Mouse (Mus musculus) left cerebral cortex, adult 11 months (tissue): ENCODE data around the gene Ifnk.

Experiments used
- DNase-seq: peaks from one replicate; pipeline ENCODE4 v3.0.0; 2022; ENCODE audit warnings: low spot score

The Ifnk gene

DNA sequence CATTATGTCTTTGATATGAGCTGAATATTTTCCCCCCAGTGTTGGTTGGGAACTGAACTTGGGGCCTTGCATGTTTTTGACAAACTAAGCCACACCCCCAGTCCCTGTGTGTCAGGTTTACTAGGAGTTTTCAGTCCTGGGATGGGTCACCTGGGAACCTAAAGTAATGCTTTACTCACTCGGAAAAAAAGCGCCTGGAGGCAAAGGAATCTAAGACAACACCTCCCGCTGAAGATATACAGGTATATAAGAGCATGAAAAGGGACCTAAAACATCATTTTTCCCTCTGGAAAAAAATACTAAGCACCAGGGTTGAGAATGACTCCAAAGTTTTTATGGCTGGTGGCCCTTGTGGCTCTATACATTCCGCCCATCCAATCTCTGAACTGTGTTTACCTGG is at the start of gene Ifnk:
Gene Ifnk, plus strand, starts transcription at position 301 of the 400 bp plus-strand sequence.
- DNase-seq, result no peak

- no peak for DNase-seq
These were observed 46.6 kb upstream of the Ifnk start for GRCm38 (mm10) chr4:35105115-35105773.

GRCm38 (mm10) chr4:35112452-35112851 is 39.4 kb upstream of the Ifnk start:
- no peak for DNase-seq

DNA sequence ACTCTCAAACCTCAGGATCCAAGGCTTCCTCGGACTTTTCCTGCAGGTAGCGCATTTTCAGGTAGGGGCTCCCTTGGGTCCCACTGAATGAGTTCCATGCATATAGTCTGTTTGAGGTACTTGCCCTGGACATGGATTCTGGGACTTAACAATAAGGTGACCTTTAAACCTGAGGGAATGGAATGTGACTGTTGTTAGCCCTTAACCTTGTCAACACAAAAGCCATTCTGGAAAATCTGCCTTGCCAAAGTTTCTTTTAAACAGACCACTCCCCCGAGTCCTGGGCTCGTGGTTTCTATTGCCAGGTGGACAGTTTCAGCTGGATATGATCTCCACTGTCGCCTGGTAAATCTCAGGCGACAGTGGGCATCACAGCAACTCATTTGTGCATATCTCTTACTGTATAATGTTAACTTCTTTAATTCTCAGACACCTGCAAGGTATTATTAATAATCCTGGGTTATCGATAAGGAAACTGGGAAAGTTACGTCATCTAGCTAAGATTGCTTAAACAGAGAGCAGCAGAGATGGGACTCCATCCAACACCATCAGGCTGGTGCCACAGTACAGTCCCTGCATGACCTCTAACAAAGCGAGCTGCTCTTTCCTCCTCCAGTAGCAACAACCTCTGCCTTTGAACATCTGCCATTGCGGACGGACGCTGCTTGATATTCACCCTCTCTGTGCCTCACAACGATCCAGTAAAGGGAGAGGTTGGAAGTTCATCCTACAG is 38.2 kb upstream of the Ifnk start:
- DNase-seq, result no peak

GRCm38 (mm10) chr4:35114950-35115349 is 36.9 kb upstream of the Ifnk start:
- no peak for DNase-seq

DNA sequence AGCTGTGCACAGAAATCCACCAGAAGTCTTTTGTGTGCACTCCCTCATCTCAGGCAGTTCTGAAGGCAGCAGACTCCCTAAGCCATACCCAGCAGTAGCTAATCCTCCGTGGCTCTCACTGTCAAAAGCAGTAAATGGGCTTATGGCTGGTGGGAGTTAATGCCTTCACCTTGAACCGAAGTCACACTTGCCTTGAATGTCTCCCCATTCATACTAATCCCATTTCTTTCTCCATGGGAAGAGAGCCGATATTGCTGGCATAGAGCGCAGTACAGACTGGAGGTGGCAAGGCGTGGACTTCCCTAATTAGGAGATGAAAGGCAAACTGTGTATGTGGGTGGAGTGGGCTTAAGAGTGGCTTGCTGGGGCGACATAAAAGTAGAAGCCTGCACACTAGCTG is 35.9 kb upstream of the Ifnk start:
- DNase-seq, result no peak

DNA sequence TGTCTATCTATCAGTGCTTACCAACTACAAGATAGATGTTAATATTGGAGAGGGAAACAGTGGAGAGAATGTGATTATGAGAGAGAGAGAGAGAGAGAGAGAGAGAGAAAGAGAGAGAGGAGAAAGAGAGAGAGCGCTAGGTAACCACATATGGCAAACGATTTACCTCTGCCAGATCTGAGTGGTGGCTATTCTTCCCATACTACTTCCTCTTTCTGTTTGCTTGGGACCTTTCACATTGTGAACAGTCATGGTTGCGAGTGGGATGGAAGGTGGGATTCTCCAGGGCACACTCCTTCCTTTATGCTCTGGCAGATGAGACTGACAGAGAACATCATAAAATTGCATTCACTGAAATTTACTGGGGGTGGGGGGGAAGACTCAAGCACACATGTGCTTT is 34.7 kb upstream of the Ifnk start:
- no peak for DNase-seq

DNA sequence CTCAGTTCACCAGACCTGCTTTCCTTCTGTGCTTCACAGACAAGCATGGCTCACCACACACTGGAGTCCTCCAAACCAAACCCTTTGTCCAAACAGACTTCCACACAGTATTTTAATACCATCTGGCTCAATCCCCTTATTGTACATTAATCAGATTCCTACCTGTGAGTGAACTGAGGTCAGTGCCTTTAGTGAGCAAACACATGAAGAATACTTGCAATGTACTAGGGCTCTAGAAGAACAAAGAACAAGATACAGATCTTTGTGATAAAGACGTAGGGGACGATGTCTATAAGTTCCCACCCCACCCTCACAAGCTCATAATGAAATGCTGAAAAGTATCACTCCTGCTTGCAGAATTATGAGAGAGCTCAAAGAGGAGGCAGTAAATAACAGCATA is 33.0 kb upstream of the Ifnk start:
- no peak for DNase-seq

DNA sequence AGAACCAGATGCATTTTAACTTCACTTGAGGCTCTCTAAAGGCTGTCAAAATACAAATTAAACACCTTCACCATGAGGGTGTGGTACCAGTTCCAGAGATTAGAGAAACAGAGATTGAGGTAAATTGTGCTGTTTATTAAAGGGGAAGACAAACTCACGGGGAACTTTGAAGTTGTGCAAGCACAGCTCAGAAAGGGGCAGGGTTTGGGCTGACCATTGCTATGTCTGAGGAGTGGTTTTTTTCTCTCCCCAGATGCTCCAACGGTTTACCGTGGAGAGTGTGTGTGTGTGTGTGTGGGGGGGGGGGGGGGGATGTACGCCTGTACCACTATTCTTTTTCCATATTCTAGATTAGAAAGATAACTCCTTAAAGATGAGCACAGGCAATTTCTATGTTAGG is 31.7 kb upstream of the Ifnk start:
- no peak for DNase-seq

DNA sequence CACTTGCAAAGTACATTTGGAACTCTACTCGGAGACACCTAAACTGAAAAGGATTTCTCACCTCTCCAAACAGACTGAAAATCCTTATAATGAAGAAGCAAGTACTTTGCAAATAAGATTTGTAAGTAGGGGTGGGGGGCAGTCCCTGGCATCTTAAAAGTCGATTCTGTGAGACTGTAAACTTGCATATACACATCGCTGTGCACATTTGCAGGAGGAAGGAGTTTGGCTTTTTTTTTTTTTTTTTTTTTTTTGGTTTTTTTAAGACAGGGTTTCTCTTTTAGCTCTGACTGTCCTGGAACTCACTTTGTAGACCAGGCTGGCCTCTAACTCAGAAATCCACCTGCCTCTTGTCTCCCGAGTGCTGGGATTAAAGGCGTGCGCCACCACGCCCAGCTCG is 31.3 kb upstream of the Ifnk start:
- DNase-seq, result no peak

DNA sequence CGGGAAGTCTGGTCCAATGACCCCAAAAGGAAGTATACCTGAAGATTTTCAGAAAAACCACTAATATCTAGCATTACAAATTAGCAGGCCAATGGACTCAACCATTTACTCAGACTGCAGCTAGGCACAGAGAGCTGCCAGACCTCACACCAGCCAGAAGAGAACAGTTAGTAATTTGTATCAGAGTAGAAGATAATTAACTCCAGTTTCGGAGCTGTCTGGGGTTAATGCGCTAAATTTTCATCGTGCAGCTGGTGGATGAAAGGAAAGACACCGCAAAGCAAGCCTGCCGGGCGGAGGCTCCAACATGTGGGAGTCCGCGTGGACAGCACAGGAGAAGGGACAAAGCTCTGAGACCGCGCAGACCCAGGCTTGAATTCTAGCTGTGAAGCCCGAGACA is 30.8 kb upstream of the Ifnk start:
- DNase-seq, result no peak

- DNase-seq, result no peak
These were observed 28.8 kb upstream of the Ifnk start for GRCm38 (mm10) chr4:35123087-35123486.

GRCm38 (mm10) chr4:35124027-35124426 is 27.8 kb upstream of the Ifnk start:
- no peak for DNase-seq

DNA sequence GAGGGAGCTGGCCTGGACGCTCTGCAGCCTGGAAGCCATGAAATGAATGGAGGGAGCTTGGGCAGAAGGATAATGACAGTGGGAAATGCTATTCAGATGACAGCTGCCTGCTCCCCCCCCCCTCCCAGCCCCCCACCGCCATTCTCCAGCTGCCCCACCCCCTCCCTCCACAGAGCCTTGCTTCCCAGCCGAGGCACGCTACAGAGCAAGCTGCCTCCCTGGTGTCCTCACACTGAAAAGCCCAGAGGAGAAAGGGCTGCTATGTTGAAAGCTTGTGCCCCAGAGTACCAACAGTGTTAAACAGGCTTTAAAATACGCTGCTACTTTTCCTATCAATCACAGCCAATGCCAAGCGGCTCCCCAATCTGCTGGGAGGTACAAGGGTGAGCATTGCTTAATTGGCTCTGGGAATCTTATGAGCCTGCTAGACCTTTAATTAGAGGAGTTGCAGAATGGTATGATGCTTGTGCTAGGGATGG is 26.5 kb upstream of the Ifnk start:
- DNase-seq, result no peak

- no peak for DNase-seq
These were observed 25.1 kb upstream of the Ifnk start for GRCm38 (mm10) chr4:35126776-35127175.

DNA sequence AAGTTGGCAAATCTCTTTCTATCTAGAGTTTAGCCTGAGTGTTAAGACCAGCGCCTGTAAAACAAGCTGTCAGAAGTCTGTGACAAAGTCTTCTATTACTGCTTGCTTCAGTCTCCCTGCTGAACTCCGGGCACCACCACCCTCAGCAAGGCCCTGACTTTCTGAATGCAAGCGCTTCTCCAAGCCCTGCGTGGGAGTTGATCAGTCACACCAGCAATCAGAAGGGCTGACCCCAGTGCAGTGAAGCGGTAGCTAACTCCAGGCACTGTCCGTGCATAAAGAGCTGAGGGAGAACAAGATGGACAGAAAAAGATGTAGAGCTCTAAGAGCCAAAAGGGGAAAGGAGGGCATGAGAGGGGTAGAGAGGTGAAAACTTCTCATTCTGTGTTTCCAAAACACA is 24.1 kb upstream of the Ifnk start:
- no peak for DNase-seq

GRCm38 (mm10) chr4:35130411-35130948 is 21.4 kb upstream of the Ifnk start:
- DNase-seq, result no peak

DNA sequence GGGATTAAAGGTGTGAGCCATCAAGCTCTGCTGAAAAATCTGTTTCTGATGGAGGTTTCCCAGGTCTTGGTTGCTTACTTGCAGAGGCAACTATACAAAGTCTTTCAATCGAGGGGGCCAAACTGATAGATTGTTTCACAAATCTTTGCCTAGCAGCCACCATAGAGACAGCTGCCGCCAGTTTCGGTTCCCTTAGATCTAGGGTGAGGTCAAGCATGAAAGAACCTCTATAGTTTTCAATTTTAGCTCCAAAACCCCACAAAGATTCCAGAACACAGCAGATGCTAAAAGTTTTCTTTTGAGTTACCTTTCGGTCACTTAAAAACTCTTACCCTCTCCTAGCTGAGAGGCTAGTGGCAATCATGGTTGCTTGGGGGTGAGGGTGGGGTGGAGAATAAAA is 20.3 kb upstream of the Ifnk start:
- DNase-seq, result no peak

GRCm38 (mm10) chr4:35133411-35133810 is 18.4 kb upstream of the Ifnk start:
- no peak for DNase-seq

- no peak for DNase-seq
These were observed 16.8 kb upstream of the Ifnk start for GRCm38 (mm10) chr4:35134846-35135611.

GRCm38 (mm10) chr4:35135806-35136205 is 16.1 kb upstream of the Ifnk start:
- no peak for DNase-seq

DNA sequence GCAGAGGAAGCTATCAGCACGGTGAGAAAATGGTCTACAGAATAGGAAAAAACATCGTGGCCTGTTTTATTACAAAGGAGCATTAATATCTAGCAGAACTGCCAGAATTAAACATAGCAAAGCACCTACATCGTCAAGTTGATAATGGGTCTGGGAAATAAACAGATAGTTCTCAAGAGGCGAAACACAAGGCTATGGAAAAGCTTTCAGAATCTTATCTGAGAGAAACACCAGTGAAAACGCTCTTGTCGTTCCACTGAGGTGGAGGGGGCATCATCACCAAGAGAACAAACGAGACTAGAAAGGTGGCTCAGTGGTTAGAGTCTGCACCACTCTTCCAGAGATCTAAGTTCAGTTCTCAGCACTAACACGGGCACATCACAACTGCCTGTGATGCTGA is 14.9 kb upstream of the Ifnk start:
- no peak for DNase-seq

DNA sequence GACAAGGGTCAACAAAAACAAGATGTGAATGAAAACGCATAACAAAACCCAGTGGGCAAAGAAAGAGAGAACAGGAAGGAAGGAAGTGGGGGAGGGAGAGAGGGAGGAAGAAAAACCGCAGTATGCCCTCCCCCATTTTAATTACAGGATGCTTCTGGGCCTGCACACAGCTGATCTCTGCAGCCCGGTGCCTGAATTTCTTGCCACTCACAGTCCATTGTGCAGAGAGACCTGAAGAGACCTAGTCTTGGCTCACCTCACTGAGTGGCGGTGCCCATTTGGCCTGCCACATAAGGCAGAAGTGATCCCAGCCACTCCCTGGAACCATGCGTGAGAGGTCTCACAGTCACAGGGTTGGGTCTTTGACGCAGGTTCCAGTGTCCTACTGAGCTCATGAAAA is 13.8 kb upstream of the Ifnk start:
- no peak for DNase-seq
